Mouse (Mus musculus): ENCODE data around the gene Exoc7.
"Not testable (repeated sequence)": the region's sequence is repeated elsewhere in the genome, so short reads cannot be mapped to it uniquely, and the experiment has no call there.

Gene Exoc7

DNA sequence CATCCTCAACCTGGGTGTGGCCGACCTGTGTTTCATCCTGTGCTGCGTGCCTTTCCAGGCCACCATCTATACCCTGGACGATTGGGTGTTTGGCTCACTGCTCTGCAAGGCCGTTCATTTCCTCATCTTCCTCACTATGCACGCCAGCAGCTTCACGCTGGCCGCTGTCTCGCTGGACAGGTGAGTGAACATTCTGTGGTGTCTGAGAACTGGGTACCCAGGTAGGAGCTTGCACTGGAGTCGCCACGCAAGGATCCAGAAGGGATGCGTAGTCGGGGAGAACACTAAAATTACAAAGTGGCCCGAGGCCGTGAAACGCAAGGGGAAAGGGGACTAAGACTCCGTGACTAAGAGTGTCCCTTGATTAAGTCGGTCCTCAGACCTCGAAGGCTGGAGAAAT, 25.4 kb downstream of the Exoc7 start:
- in situ Hi-C loops (cut with MboI; ENCODE audit: low sequenced_read_pairs), result no loop called here

DNA sequence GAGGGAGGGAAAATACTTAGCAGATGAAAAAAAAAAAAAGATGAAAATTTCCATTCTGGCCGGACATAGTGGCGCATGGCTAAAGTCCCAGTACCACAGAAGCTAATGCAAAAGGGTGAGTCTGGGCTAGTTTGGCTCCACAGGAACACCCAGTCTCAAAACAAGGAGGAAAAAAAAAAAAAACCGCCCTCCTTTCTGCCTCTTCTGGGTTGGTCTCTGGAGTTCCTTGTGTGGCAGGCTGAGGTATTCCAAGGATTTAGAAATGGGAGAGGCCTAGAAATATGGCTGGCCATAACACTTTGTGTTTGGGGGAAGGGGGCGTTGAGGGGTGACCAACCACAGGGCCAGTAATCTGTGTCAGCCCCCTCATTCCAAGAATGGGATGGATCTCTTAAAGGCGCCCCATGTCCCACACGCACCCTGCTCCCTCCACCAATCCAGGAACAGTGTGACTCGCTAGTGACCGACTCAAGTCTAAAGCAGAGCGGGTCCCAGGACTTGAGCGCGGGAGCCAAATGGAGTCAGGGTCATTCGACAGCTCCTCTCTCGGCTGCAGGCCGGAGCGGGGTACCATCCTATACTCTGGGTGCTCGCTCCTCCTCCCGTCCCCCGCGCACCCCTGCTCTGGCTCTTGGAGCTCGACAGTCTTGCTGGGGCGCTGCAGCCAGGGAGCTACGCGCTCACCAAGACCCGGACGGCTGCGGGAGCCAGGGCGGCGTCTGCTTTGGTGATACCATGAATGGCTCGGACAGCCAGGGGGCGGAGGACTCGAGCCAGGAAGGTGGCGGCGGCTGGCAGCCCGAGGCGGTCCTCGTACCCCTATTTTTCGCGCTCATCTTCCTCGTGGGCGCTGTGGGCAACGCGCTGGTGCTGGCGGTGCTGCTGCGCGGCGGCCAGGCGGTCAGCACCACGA, 26.0 kb downstream of the Exoc7 start, which contains the start of gene Galr2:
Galr2 (plus strand) TSS at position 189 of the 913 bp plus-strand sequence.
- in situ Hi-C loops (cut with MboI; ENCODE audit: low sequenced_read_pairs), result no loop called here

- in situ Hi-C loops (cut with MboI; ENCODE audit: low sequenced_read_pairs), result not testable (repeated sequence)
Observed at GRCm38 (mm10) chr11:116277184-116277583, 29.8 kb downstream of the Exoc7 start.

- in situ Hi-C loops (cut with MboI; ENCODE audit: low sequenced_read_pairs), result no loop called here
Observed at GRCm38 (mm10) chr11:116274045-116274666, 32.9 kb downstream of the Exoc7 start, which contains the start of gene Srp68. Gene Srp68 (minus strand): TSS chr11:116274217.

DNA sequence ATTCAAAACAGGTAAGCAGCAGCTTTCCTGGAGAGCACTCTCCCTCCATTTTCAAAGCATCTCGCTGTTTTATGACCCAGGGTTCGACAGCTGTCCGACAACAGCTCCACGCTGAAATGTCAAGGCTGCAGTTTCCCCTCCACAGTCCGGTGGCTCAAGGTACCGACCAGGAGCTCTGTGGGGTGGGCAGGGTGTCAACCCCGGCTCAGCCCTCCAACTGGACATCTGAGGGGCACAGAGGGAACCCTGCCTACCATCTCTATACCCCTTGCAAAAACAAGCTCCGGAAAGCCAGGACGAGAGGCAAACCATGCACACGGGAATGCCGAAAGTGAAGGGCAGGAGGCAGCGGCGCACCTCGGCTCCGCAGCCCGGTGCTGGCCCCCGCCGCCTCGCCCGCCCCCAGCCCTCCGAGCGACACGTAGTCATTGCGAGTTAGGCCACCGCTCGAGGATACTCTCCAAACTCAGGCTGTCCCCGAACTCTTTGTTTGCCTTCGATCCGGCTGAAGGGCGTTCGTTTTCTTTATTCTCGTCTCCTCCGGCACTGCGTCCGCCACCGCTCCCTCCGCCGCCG, 33.5 kb downstream of the Exoc7 start:
- in situ Hi-C loops (cut with MboI; ENCODE audit: low sequenced_read_pairs), result no loop called here

DNA sequence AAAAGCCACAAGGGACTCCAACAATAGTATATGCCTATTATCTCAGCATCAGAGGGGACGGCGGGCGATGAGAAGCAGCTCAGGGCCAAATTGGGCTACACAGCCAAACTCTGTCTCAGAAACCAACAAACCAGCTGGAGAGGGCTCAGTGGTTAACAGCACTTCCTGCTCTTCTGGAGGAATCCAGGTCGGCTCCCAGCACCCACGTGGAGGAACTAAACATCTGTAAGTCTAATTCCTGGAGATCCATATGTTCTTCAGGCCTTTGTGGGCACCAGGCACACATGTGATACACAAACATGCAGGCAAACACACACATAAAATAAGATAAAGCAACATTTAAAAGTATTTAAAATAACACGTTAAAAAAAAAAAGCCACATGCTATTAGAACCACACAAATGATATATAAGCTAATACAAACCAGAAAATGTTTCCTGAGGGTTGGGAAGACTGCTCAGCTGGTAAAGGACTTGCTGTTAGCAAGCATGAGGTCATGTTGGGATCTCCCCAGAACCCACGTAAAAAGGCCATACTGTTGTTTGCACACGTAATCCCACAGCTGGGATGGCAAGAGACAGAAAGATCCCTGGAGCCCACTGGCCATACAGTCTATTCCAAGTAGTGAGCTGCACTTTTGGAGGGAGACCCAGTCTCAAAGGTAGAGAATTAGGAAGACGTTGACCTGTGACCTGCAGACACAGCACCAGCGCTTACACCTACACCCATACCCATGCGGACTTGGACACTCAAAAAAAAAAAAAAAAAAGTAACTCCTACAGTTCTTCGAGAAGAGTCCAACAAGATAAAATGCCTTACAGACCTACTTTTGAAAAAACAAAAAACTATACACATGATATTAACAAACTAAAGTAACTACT, 34.2 kb downstream of the Exoc7 start:
- in situ Hi-C loops (cut with MboI; ENCODE audit: low sequenced_read_pairs), result no loop called here

- in situ Hi-C loops (cut with MboI; ENCODE audit: low sequenced_read_pairs), result no loop called here
Observed at GRCm38 (mm10) chr11:116269560-116269959, 37.5 kb downstream of the Exoc7 start.

DNA sequence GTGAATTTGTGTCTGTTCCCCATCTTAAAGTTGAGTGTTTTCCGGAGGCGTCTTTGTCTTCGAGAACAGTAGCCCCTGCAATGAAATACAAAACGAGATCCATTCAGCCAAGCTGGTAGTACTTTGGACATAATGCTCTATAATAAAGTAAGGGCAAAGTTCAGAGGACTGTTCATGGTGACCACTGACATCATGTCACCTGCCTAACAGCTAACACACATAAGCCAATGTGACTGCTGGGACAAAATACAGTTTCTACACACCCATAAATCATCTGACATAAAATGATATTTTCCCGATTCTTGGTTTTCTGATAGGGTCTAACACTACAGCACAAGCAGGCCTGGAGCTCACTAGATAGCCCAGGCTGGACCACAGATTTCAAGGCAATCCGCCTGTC, 38.7 kb downstream of the Exoc7 start:
- in situ Hi-C loops (cut with MboI; ENCODE audit: low sequenced_read_pairs), result no loop called here

DNA sequence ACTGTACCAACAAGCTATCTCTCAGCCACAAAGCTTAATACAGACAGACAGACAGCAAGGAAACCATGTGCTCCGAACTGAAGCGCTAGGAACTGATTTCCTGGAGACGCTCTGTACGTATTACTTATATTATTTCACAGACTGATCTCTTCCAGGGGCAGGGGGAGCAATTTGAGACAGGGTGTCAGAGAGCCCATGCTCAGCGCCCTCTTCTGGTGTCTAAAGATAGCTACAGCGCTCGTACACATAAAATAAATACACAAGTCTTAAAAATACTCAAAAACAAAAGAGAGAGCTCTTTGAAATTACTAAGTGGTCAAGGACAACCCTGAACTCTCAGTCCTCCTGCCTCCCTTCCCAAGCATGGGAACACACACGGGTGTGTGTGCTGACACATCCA, 39.4 kb downstream of the Exoc7 start:
- in situ Hi-C loops (cut with MboI; ENCODE audit: low sequenced_read_pairs), result no loop called here

DNA sequence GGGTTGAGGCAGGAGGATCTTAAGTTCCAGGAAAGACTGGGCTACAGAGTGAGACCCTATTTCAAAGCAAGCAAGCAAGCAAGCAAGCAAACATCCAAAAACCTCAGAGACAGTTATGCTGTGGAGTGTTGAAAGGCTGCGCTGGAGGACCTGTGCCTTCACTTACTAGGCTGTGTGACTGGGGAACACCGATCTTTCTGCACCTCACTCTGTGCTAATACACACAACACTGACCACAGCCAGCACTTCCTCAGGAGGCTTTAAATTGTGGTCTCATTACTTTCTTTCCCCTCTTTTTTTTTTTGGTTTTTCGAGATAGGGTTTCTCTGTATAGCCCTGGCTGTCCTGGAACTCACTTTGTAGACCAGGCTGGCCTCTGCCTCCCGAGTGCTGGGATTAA, 41.2 kb downstream of the Exoc7 start:
- in situ Hi-C loops (cut with MboI; ENCODE audit: low sequenced_read_pairs), result no loop called here

DNA sequence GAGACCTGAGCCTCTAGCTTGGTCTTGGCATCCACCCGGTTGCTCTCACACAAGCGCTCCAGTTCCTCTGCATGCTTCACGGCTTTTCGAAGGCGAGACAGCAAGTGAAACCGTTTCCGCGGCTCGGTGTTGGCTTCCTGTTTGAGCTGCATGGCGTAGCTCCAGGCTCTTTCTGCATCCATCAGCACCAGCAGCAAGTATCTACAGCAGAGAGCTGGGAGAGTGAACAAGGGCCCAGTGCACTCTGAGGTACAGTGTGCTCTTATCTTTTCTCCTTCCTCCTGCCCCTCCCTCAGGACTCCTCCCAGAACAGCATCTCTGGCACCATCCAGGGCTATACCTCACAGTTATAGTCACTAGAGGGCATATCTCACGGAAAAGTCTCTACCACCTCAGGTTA, 41.7 kb downstream of the Exoc7 start:
- in situ Hi-C loops (cut with MboI; ENCODE audit: low sequenced_read_pairs), result no loop called here

DNA sequence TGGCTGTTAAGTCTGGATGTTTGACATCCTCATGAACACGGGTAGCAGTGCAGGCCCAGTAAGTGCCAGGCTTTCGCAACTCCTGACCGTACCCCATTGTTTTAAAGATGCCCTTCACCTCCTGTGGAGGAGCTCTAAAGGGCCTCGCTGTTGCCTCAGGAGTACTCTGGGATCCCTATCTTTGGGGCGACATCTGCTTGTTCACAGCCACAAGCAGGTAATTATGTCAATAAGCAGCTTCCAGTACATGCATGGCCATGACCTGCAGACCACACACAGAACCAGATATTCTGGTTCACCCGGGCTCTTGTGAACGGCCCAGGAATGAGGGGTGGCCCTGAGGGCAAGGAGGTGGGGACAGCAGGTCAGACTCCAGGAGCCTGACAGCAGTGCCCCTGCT, 46.8 kb downstream of the Exoc7 start:
- in situ Hi-C loops (cut with MboI; ENCODE audit: low sequenced_read_pairs), result no loop called here

GRCm38 (mm10) chr11:116259461-116259860, 47.6 kb downstream of the Exoc7 start:
- in situ Hi-C loops (cut with MboI; ENCODE audit: low sequenced_read_pairs), result no loop called here

DNA sequence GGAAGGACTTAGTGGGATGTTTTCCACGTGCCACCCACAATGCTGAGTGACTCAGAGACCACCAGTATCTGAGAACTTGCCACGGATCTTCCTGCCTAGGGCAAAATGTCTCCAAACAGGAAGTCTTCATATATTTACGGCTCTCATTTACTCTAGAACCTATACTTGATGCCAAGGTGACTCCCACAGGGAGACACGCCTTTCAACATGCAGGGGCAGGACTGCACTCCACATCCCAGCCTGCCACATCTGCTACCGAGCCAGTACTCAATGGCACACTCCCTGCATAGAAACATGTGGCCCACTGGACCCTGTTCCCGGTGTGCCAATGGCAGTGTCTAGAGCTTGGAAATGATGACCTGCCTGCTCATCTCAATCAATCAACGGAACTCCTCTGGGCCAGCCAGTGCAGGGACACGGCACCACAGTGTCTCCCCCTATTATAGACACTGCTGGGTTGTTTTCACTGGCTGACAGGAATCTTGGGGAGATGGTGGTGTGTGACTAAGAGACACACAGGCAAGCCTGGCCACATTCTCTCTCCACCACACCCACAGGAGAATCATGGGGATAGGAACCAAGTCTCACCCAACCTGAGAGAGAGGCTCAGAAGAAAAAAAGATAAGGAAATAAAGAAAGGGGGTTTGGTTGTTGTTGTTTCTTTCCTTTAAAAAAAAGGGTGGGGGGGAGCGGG, 50.9 kb downstream of the Exoc7 start:
- in situ Hi-C loops (cut with MboI; ENCODE audit: low sequenced_read_pairs), result no loop called here

- in situ Hi-C loops (cut with MboI; ENCODE audit: low sequenced_read_pairs), result no loop called here
Observed at GRCm38 (mm10) chr11:116255090-116255981, 51.7 kb downstream of the Exoc7 start.

DNA sequence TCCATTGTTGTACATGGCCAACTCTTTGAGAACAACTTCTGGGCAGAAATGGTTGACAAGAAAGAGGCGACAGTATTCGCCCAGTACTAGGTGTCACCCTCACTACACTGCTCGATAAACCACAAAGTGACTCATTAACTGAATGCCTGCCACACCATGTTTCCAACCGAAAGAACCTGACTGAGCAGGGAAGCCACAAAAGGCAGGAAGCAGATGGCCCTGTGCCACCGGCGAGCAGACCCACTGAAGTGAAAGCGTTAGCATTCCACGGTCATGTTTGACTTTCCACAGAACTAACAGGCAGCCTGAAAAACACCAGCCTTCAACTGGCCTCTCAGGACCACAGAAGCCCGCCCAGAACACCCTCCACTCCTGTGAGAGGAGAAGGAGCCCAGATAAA, 52.4 kb downstream of the Exoc7 start:
- in situ Hi-C loops (cut with MboI; ENCODE audit: low sequenced_read_pairs), result no loop called here

DNA sequence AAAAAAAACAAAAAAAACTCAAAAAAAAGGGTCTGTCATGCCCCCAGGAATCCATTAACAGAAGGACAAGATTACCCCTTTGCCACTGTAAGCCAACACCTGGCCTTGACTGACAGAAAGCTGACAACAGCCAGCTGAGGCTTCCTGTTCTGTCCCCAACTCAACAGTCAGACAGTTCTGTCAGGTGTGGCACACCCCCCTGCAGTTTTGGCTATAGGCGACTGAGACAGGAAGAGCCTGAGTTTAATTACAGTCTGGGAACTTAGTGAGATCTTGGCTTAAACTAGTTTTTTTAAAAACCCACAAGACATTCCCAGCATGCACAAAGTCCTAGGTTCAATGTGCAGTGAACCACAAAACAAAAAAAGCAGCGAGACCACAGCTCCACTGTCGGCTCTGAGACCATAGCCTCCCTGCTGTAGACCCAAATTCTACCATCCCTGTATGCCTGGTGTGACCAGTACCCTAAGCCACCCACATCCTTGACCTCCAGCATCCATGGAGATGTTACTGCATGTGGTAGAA, 53.9 kb downstream of the Exoc7 start:
- in situ Hi-C loops (cut with MboI; ENCODE audit: low sequenced_read_pairs), result no loop called here

DNA sequence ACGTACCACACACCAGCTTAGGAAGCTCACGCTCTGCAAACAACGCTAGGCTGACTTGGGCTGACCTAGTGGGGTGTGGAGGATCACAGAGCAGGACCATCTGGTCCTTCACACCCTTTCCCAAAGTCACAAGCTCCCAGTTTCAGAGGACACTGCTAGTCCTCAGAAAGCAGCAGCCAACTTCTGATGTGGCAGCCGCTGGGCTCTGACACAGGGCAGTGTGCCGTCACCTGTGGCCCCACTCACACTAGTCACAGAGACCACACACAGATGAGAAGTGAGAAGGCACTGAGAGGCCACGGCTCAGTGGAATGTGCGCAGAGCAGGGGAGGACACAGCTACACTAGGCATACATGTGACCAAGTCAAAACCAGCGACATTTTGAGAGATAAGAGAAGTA, 56.1 kb downstream of the Exoc7 start:
- in situ Hi-C loops (cut with MboI; ENCODE audit: low sequenced_read_pairs), result no loop called here
